Mouse (Mus musculus) midbrain, embryonic 14.5 days (tissue): ENCODE results near the gene Ephb2. TPM values are rescaled to one million over a fixed set of nuclear protein-coding genes. Genes with fewer than 3 reads are reported as not detected.

Experiments
- ATAC-seq: fragments of 200-750 bp; cut with Nextera tagmentation; 2 replicates; pipeline ENCODE4 v1.8.0; 2017; ENCODE audit warnings: moderate number of reproducible peaks, moderate library complexity; ENCODE audit not compliant: low FRiP score, low TSS enrichment
- DNase-seq: peaks from one replicate; pipeline ENCODE4 v3.0.0-alpha.2; 2015
- H3K27ac ChIP-seq: fragments of 300-500 bp; sonication (generic); replicated peaks from 2 replicates; pipeline ENCODE4 v1.5.1; 2014; ENCODE audit warnings: mild to moderate bottlenecking, low read depth, low read length, moderate library complexity
- H3K27me3 ChIP-seq: fragments of 300-500 bp; sonication (generic); 2 replicates; pipeline ENCODE4 v1.6.1; 2014; ENCODE audit warnings: low read length, control low read depth, mixed read lengths; ENCODE audit not compliant: control insufficient read depth, insufficient read depth
- H3K36me3 ChIP-seq: fragments of 300-500 bp; sonication (generic); 2 replicates; pipeline ENCODE4 v1.6.1; 2014; ENCODE audit warnings: low read length, control low read depth; ENCODE audit not compliant: control insufficient read depth, insufficient read depth
- H3K4me1 ChIP-seq: fragments of 300-500 bp; sonication (generic); 2 replicates; pipeline ENCODE4 v1.6.1; 2014; ENCODE audit warnings: mild to moderate bottlenecking, antibody characterized with exemption, low read length, control low read depth; ENCODE audit not compliant: control insufficient read depth, insufficient read depth
- H3K4me2 ChIP-seq: fragments of 300-500 bp; sonication (generic); 2 replicates; pipeline ENCODE4 v1.6.1; 2014; ENCODE audit warnings: mild to moderate bottlenecking, low read length, moderate library complexity
- H3K4me3 ChIP-seq: fragments of 300-500 bp; sonication (generic); replicated peaks from 2 replicates; pipeline ENCODE4 v1.5.1; 2014; ENCODE audit warnings: low read depth, low read length
- H3K9ac ChIP-seq: fragments of 300-500 bp; sonication (generic); replicated peaks from 2 replicates; pipeline ENCODE4 v1.6.1; 2014; ENCODE audit warnings: mild to moderate bottlenecking, low read length, moderate library complexity
- H3K9me3 ChIP-seq: fragments of 300-500 bp; sonication (generic); 2 replicates; pipeline ENCODE4 v1.6.1; 2016; ENCODE audit warnings: low read length, control low read depth, mixed read lengths; ENCODE audit not compliant: control insufficient read depth
- WGBS: fragments of 180-500 bp; shearing (Covaris S2); extraction: QIAGEN DNeasy Blood & Tissue Kit; methylation state at CpG from one replicate; pipeline ENCODE4 v1.1.7; 2014; 5-methylcytosine and 5-hydroxymethylcytosine counted together
- polyA plus RNA-seq: library from polyadenylated mRNA; unstranded; fragments of >200 nt; fragmentation: Nextera tagmentation; extraction: Ambion mirVana; gene quantifications from 2 replicates; pipeline ENCODE4 v1.2.1, GENCODE M21; 2014

The Ephb2 gene
- polyA plus RNA-seq, 1 experiment from 2014 or later: 32.8 TPM

DNA sequence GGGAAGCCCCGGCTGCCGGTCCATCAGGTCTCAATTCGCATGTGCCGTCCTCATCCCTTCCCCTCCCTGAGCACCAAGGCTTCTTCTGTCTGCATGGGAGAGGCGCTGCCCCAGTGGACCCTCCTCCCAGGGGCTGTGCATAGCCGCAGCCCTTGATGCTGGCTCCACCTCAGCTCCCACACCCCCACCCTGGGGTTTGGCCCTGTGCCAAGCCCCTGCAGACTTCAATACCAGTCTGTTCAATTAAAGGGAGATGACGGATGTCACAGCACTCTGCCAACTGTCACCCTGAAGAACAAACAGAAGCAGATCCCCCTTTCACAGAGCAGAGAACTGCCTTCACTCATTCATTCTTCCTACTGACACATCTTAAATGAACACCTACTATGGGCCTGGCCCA is 19.1 kb downstream of the Ephb2 start:
- peaks cover 41% of the 10 kb centered on the region for H3K4me1 ChIP-seq
- peak overlapping the region; percentile 49; the same call in 1 of the 2 replicates for H3K27ac ChIP-seq
- H3K36me3 ChIP-seq: peaks cover 5% of the 10 kb centered on the region; the same call in 1 of the 2 replicates
- no peaks in the 10 kb centered on the region for H3K9me3 ChIP-seq
- WGBS: 13% methylated on average over 7 of the region's 7 CpGs
- no peak overlapping the region for H3K4me2 ChIP-seq
- H3K27me3 ChIP-seq: no peaks in the 10 kb centered on the region
- DNase-seq (peak; percentile 85), ATAC-seq (peak; percentile 69)
- H3K4me3 ChIP-seq: no peak overlapping the region
- H3K9ac ChIP-seq: no peak overlapping the region

DNA sequence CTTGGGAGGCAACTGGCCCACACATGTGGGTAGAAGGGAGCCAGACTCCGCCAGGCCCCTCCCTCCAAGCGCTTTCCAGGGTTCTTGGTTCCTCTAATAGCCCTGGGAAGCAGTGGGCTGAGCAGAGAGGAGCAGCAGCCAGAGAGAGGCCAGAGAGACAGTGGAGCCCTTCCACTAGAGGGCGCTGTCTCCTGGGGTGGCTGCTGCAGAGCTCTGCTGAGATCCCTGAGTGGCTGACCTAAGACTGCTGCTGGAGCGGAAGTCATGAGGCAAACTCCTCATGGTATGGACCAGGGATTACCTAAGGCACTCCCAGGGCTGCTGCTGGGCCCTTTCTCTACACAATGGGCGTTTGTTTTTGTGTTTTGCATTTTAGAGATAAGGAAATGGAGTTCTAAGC is 20.4 kb downstream of the Ephb2 start:
- Histone ChIP-seq H3K27ac (no peak overlapping the region), H3K27me3 (no peaks in the 10 kb centered on the region), H3K4me3 (no peak overlapping the region), H3K36me3 (peaks cover 5% of the 10 kb centered on the region; the same call in 1 of the 2 replicates), H3K4me1 (peaks cover 38% of the 10 kb centered on the region), H3K4me2 (no peak overlapping the region), H3K9me3 (no peaks in the 10 kb centered on the region), H3K9ac (no peak overlapping the region)
- ATAC-seq (no peak), DNase-seq (no peak)
- WGBS: 68% methylated on average over 5 of the region's 5 CpGs

DNA sequence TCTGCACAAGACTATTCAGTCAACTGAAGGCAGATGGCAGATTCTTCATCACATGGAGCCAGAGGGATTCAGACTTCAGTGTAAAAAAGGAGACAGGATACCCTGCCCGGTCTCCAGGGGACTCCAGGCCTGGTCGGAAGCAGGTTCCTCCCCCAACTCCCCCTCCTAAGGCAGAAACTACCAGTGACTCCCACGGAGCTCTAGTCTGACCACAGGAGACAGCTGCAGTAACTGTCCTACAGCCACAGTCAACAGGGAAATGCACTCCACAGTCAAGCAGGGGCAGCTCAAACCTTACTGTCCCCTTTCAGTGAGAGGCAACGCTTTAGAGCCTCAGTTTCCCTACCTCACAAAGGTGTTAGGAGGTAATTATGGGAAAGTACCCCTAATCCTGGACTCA is 23.2 kb downstream of the Ephb2 start:
- Histone ChIP-seq H3K9ac (no peak overlapping the region), H3K4me3 (no peak overlapping the region), H3K27me3 (no peaks in the 10 kb centered on the region), H3K9me3 (no peaks in the 10 kb centered on the region), H3K4me2 (no peak overlapping the region), H3K36me3 (peaks cover under 1% of the 10 kb centered on the region; the same call in 1 of the 2 replicates), H3K27ac (no peak overlapping the region), H3K4me1 (peaks cover 38% of the 10 kb centered on the region)
- 52% methylated on average over 4 of the region's 4 CpGs for WGBS
- ATAC-seq (no peak), DNase-seq (no peak)

DNA sequence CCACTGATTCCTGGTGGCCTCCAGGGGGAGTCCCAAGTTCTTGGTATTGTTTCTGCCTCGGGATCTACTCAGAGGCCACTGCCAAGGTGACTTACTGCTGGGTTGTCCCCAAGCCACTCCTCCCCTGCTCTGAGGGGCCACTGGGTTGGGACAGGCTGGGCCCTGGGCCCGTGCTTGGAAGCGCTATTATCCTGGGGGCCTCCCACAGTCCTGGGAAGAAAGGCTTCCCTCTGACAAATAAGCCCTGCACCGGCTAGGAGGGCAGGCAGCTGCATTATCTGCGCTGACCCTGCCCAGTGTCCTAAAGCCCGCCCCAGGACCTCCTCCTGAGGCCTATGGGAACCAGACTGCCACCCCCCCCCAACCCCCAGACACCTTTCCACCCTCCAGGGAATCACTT is 24.2 kb downstream of the Ephb2 start:
- H3K4me3 ChIP-seq: no peak overlapping the region
- 7% methylated on average over 6 of the region's 6 CpGs for WGBS
- ATAC-seq: no peak
- H3K27ac ChIP-seq: no peak overlapping the region
- H3K27me3 ChIP-seq: no peaks in the 10 kb centered on the region
- no peak overlapping the region for H3K9ac ChIP-seq
- H3K9me3 ChIP-seq: no peaks in the 10 kb centered on the region
- no peak for DNase-seq
- H3K4me2 ChIP-seq: no peak overlapping the region
- H3K4me1 ChIP-seq: peaks cover 38% of the 10 kb centered on the region
- H3K36me3 ChIP-seq: no peaks in the 10 kb centered on the region

DNA sequence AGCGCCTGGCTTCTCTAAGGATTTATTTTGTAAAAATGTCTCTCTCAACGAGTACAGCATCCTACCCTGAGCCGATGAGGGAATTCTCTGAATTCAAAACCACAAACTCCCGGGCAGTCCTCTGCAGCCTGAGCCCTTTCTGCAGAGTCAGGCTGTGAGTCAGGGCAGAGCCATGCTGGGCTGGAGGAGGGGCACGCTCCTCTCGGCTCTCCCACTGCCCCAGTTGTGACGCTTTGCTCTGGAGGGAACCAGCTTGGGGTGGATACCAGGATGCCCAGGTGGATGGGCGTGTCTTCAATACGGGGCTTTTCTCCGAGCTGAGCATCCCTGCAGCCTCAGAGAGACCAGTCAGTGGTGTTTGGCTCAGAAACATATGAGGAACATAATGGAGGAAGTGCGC is 27.3 kb downstream of the Ephb2 start:
- no peak for DNase-seq
- H3K4me1 ChIP-seq: peaks cover 34% of the 10 kb centered on the region
- H3K27me3 ChIP-seq: no peaks in the 10 kb centered on the region
- 18% methylated on average over 11 of the region's 11 CpGs for WGBS
- no peaks in the 10 kb centered on the region for H3K9me3 ChIP-seq
- H3K4me3 ChIP-seq: no peak overlapping the region
- H3K36me3 ChIP-seq: no peaks in the 10 kb centered on the region
- peak overlapping the region; percentile 43 for H3K27ac ChIP-seq
- no peak for ATAC-seq
- no peak overlapping the region for H3K4me2 ChIP-seq
- H3K9ac ChIP-seq: no peak overlapping the region

DNA sequence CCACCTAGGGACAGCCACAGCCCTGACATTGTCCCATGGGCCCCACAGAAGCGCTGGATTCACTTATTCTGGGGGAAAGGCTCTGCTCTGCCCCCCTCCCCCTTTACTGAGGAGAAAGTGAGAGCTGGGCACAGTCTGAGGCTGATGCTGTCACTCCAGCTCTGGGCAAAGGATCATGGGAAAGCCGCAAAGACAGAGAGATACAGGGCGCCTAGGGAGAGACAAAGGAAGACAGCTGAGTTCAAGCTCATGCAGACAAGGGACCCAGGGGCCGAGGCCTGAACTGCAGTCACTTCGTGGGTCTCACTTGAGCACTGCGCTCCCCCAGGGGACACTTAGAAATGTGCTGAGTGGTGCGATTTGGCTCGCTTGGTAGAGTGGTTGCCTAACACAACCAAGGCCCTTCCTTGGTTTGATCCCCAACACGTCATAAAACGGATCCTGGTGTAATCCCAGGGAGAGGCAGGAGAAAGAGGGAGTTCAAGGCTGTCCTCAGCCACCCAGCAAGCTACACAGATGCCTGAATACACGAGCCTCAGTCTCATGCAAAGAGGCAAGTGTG is 28.3 kb downstream of the Ephb2 start:
- ATAC-seq (no peak), DNase-seq (peak; percentile 51)
- Histone ChIP-seq H3K4me1 (peaks cover 34% of the 10 kb centered on the region), H3K27me3 (no peaks in the 10 kb centered on the region), H3K4me2 (no peak overlapping the region), H3K4me3 (no peak overlapping the region), H3K27ac (peak overlapping the region; percentile 32), H3K9ac (no peak overlapping the region; the same call in 1 of the 2 replicates), H3K9me3 (no peaks in the 10 kb centered on the region), H3K36me3 (no peaks in the 10 kb centered on the region)
- 40% methylated on average over 11 of the region's 11 CpGs for WGBS

DNA sequence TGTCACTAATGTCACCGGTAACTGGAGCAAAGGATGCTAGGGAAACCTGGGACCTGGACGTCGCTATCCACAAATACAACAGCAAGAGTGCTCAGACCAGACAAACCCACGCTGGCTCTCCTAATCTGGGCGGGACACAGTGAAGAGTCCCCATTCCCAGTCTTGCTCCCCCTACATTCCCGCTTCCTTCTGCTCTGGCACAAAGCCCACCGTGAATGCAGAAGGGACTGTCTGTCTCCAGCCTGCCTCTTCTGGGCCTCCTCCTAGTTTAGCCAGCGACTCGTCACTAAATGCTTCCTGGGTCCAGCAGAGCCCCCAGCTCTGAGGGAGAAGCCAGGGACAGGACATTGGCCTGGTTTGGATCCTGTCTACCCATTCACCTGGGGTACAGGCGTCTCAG is 29.5 kb downstream of the Ephb2 start:
- ATAC-seq (no peak), DNase-seq (no peak)
- Histone ChIP-seq H3K4me1 (peaks cover 29% of the 10 kb centered on the region), H3K4me3 (no peak overlapping the region), H3K27me3 (no peaks in the 10 kb centered on the region), H3K4me2 (no peak overlapping the region), H3K9ac (no peak overlapping the region), H3K36me3 (no peaks in the 10 kb centered on the region), H3K9me3 (no peaks in the 10 kb centered on the region), H3K27ac (0 out of 2 replicates have a peak overlapping the region, but pooled peaks have one; percentile 9)
- 59% methylated on average over 10 of the region's 10 CpGs for WGBS

DNA sequence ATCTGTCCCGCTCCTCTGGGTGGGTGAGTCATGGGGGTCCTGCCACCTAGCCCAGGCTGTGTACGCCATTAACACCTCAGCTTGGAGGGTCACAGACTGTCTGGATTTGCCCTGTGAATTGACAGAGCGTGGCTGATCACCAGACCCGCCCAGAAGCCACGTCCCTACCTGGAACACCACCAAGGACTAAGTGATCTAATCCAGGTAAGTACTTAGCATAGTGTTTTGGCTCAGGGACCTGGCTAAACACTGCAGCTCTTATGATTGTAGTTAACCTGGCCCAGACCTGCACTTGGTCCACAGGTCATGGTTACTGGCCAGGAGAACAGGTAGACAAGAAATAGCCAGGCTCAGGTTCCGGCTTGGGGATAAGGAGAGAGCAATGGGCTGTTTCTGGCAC is 31.4 kb downstream of the Ephb2 start:
- H3K9me3 ChIP-seq: no peaks in the 10 kb centered on the region
- no peak for DNase-seq
- 89% methylated on average over 6 of the region's 6 CpGs for WGBS

DNA sequence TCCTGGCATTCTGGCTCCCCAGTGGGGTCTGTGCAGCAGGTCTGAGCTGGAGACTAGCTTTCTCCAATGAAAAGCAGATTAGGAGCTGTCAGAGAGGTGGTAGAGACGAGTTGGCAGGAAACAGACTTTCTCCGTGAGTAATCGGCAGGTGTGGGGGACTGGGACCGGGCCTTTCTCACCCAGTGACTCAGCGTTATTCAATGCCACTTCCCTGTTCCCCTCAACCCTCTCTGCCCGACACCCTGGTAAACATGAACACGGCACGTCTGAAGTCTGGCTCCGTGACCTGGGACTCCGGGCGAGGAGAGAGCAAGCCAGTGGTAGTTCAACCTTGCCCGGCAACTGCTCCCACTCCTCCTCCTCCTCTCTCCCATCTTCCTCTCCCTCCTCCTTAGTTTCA is 33.3 kb downstream of the Ephb2 start:
- Histone ChIP-seq H3K36me3 (no peaks in the 10 kb centered on the region), H3K27me3 (no peaks in the 10 kb centered on the region), H3K4me2 (no peak overlapping the region), H3K4me3 (no peak overlapping the region), H3K4me1 (peaks cover 24% of the 10 kb centered on the region), H3K27ac (no peak overlapping the region), H3K9me3 (no peaks in the 10 kb centered on the region), H3K9ac (no peak overlapping the region)
- 67% methylated on average over 12 of the region's 12 CpGs for WGBS
- ATAC-seq: no peak
- no peak for DNase-seq

More for the DNA sequence above, 31.4 kb downstream of the Ephb2 start:
- Histone ChIP-seq H3K9ac (no peak overlapping the region), H3K27me3 (no peaks in the 10 kb centered on the region), H3K36me3 (no peaks in the 10 kb centered on the region), H3K4me1 (peaks cover 35% of the 10 kb centered on the region), H3K4me3 (no peak overlapping the region), H3K4me2 (no peak overlapping the region), H3K27ac (no peak overlapping the region)
- no peak for ATAC-seq
